Mouse (Mus musculus) hindbrain, embryonic 10.5 days (tissue): Measurements from ENCODE around the gene Usp37. TPM values are rescaled to one million over a fixed set of nuclear protein-coding genes. Genes with fewer than 3 reads are reported as not detected.
"Not testable (repeated sequence)": the region's sequence is repeated elsewhere in the genome, so short reads cannot be mapped to it uniquely, and the experiment has no call there.

Source experiments
- DNase-seq: peaks from one replicate; pipeline ENCODE4 v3.0.0-alpha.2; 2017; ENCODE audit warnings: low spot score
- H3K27ac ChIP-seq: fragments of 300-500 bp; sonication (generic); 2 replicates; pipeline ENCODE4 v1.5.1; 2016; ENCODE audit warnings: mild to moderate bottlenecking, moderate library complexity
- H3K27me3 ChIP-seq: fragments of 300-500 bp; sonication (generic); 2 replicates; pipeline ENCODE4 v1.6.1; 2016; ENCODE audit warnings: mild to moderate bottlenecking; ENCODE audit not compliant: poor library complexity, insufficient read depth, severe bottlenecking
- H3K36me3 ChIP-seq: fragments of 300-500 bp; sonication (generic); 2 replicates; pipeline ENCODE4 v1.6.1; 2016; ENCODE audit warnings: mild to moderate bottlenecking, moderate library complexity
- H3K4me1 ChIP-seq: fragments of 300-500 bp; sonication (generic); replicated peaks from 2 replicates; pipeline ENCODE4 v1.6.1; 2016; ENCODE audit warnings: mild to moderate bottlenecking
- H3K4me3 ChIP-seq: fragments of 300-500 bp; sonication (generic); 2 replicates; pipeline ENCODE4 v1.5.1; 2016; ENCODE audit warnings: mild to moderate bottlenecking, moderate library complexity
- H3K9me3 ChIP-seq: fragments of 300-500 bp; sonication (generic); 2 replicates; pipeline ENCODE4 v1.6.1; 2016; ENCODE audit warnings: mild to moderate bottlenecking, moderate library complexity
- WGBS: fragments of 180-500 bp; shearing (Covaris S2); methylation state at CpG from one replicate; pipeline ENCODE4 v1.1.7; 2016; 5-methylcytosine and 5-hydroxymethylcytosine counted together
- polyA plus RNA-seq: library from polyadenylated mRNA; unstranded; fragments of >200 nt; fragmentation: Nextera tagmentation; extraction: Ambion mirVana; gene quantifications from 2 replicates; pipeline ENCODE4 v1.2.1, GENCODE M21; 2016

The Usp37 gene
- polyA plus RNA-seq, 1 experiment from 2014 or later, result 34.0 TPM

- H3K36me3 ChIP-seq, result no peaks in the 10 kb centered on the region
- H3K27ac ChIP-seq, result no peak overlapping the region
- WGBS, result 92% methylated on average over 4 of the region's 4 CpGs
- DNase-seq, result no peak
- H3K4me3 ChIP-seq, result no peak overlapping the region
- H3K27me3 ChIP-seq, result no peaks in the 10 kb centered on the region
- 0 out of 2 replicates have a peak, but pooled peaks cover 5% of the 10 kb centered on the region for H3K4me1 ChIP-seq
- no peaks in the 10 kb centered on the region for H3K9me3 ChIP-seq
Measured at GRCm38 (mm10) chr1:74404206-74404605, 139.9 kb downstream of the Usp37 start.

GRCm38 (mm10) chr1:74401015-74401702, 142.9 kb downstream of the Usp37 start:
- Histone ChIP-seq H3K27ac (no peak overlapping the region), H3K9me3 (no peaks in the 10 kb centered on the region), H3K36me3 (no peaks in the 10 kb centered on the region), H3K27me3 (no peaks in the 10 kb centered on the region), H3K4me3 (no peak overlapping the region), H3K4me1 (peaks cover 19% of the 10 kb centered on the region)
- no peak for DNase-seq
- WGBS, result 56% methylated on average over 16 of the region's 16 CpGs

GRCm38 (mm10) chr1:74400531-74400930, 143.6 kb downstream of the Usp37 start:
- H3K4me1 ChIP-seq, result peaks cover 19% of the 10 kb centered on the region
- DNase-seq, result no peak
- H3K9me3 ChIP-seq, result no peaks in the 10 kb centered on the region
- H3K27me3 ChIP-seq, result no peaks in the 10 kb centered on the region
- WGBS, result 87% methylated on average over 3 of the region's 3 CpGs
- no peak overlapping the region for H3K4me3 ChIP-seq
- peaks cover 4% of the 10 kb centered on the region; the same call in 1 of the 2 replicates for H3K36me3 ChIP-seq
- H3K27ac ChIP-seq, result no peak overlapping the region

GRCm38 (mm10) chr1:74397919-74398451, 146.1 kb downstream of the Usp37 start:
- peak overlapping the region; percentile 60 for H3K4me3 ChIP-seq
- 8% methylated on average over 11 of the region's 11 CpGs for WGBS
- H3K9me3 ChIP-seq, result no peaks in the 10 kb centered on the region
- peak overlapping the region; percentile 88 for H3K27ac ChIP-seq
- peaks cover 28% of the 10 kb centered on the region for H3K4me1 ChIP-seq
- H3K27me3 ChIP-seq, result no peaks in the 10 kb centered on the region; the same call in 1 of the 2 replicates
- DNase-seq, result peak; percentile 78
- peaks cover 29% of the 10 kb centered on the region for H3K36me3 ChIP-seq

- peak; percentile 98 for DNase-seq
- Histone ChIP-seq H3K4me1 (peaks cover 34% of the 10 kb centered on the region), H3K27ac (peak overlapping the region; percentile 88), H3K4me3 (peak overlapping the region; percentile 60), H3K36me3 (peaks cover 30% of the 10 kb centered on the region), H3K27me3 (no peaks in the 10 kb centered on the region; the same call in 1 of the 2 replicates), H3K9me3 (no peaks in the 10 kb centered on the region)
- under 1% methylated on average over 41 of the region's 41 CpGs for WGBS
Measured at GRCm38 (mm10) chr1:74397268-74397918, 146.7 kb downstream of the Usp37 start.

- peaks cover 40% of the 10 kb centered on the region for H3K4me1 ChIP-seq
- 8% methylated on average over 12 of the region's 12 CpGs for WGBS
- H3K27me3 ChIP-seq, H3K9me3 ChIP-seq, DNase-seq: not testable (repeated sequence)
- peak overlapping the region; percentile 60 for H3K4me3 ChIP-seq
- peak overlapping the region; percentile 88 for H3K27ac ChIP-seq
- peaks cover 30% of the 10 kb centered on the region for H3K36me3 ChIP-seq
Measured at GRCm38 (mm10) chr1:74396456-74397222, 147.4 kb downstream of the Usp37 start.

- DNase-seq, result no peak
- Histone ChIP-seq H3K4me3 (no peak overlapping the region), H3K9me3 (no peaks in the 10 kb centered on the region), H3K36me3 (peaks cover 30% of the 10 kb centered on the region), H3K4me1 (peaks cover 48% of the 10 kb centered on the region), H3K27me3 (peaks cover 5% of the 10 kb centered on the region), H3K27ac (no peak overlapping the region)
- 87% methylated on average over 13 of the region's 13 CpGs for WGBS
Measured at GRCm38 (mm10) chr1:74395290-74395689, 148.8 kb downstream of the Usp37 start.

- no peak for DNase-seq
- no peak overlapping the region for H3K4me3 ChIP-seq
- peaks cover 52% of the 10 kb centered on the region for H3K4me1 ChIP-seq
- H3K27me3 ChIP-seq, result peaks cover 9% of the 10 kb centered on the region
- no peaks in the 10 kb centered on the region for H3K9me3 ChIP-seq
- no peak overlapping the region for H3K27ac ChIP-seq
- peaks cover 30% of the 10 kb centered on the region for H3K36me3 ChIP-seq
- WGBS, result 92% methylated on average over 15 of the region's 15 CpGs
Measured at GRCm38 (mm10) chr1:74394858-74395257, 149.2 kb downstream of the Usp37 start.

- no peak for DNase-seq
- H3K9me3 ChIP-seq, result no peaks in the 10 kb centered on the region
- H3K4me3 ChIP-seq, result 0 out of 2 replicates have a peak overlapping the region, but pooled peaks have one; percentile 1
Measured at GRCm38 (mm10) chr1:74394311-74394710, 149.8 kb downstream of the Usp37 start.

GRCm38 (mm10) chr1:74393697-74394096, 150.4 kb downstream of the Usp37 start:
- H3K27me3 ChIP-seq, result peaks cover 21% of the 10 kb centered on the region
- peak overlapping the region; percentile 99; the same call in 1 of the 2 replicates for H3K27ac ChIP-seq
- H3K9me3 ChIP-seq, result no peaks in the 10 kb centered on the region
- 94% methylated on average over 9 of the region's 9 CpGs for WGBS
- DNase-seq, result no peak
- H3K4me1 ChIP-seq, result peaks cover 58% of the 10 kb centered on the region
- H3K36me3 ChIP-seq, result peaks cover 30% of the 10 kb centered on the region
- peak overlapping the region; percentile 97; the same call in 1 of the 2 replicates for H3K4me3 ChIP-seq

More at GRCm38 (mm10) chr1:74394311-74394710, 149.8 kb downstream of the Usp37 start:
- peaks cover 58% of the 10 kb centered on the region for H3K4me1 ChIP-seq
- H3K36me3 ChIP-seq, result peaks cover 30% of the 10 kb centered on the region
- peaks cover 15% of the 10 kb centered on the region for H3K27me3 ChIP-seq
- H3K27ac ChIP-seq, result no peak overlapping the region
- 94% methylated on average over 9 of the region's 9 CpGs for WGBS

GRCm38 (mm10) chr1:74393010-74393409, 151.1 kb downstream of the Usp37 start:
- Histone ChIP-seq H3K9me3 (no peaks in the 10 kb centered on the region), H3K27me3 (peaks cover 25% of the 10 kb centered on the region), H3K4me1 (peaks cover 55% of the 10 kb centered on the region), H3K4me3 (peak overlapping the region; percentile 97), H3K27ac (peak overlapping the region; percentile 99), H3K36me3 (peaks cover 30% of the 10 kb centered on the region)
- WGBS, result 53% methylated on average over 7 of the region's 7 CpGs
- no peak for DNase-seq

GRCm38 (mm10) chr1:74392446-74392994, 151.6 kb downstream of the Usp37 start:
- no peak for DNase-seq
- Histone ChIP-seq H3K4me1 (peaks cover 54% of the 10 kb centered on the region), H3K27me3 (peaks cover 25% of the 10 kb centered on the region), H3K4me3 (peak overlapping the region; percentile 97), H3K36me3 (peaks cover 30% of the 10 kb centered on the region), H3K27ac (peak overlapping the region; percentile 99), H3K9me3 (no peaks in the 10 kb centered on the region)
- WGBS, result 3% methylated on average over 16 of the region's 16 CpGs
